Mouse (Mus musculus) adrenal gland, postnatal 0 days (tissue): ENCODE results near the gene Chka. TPM values are rescaled to one million over a fixed set of nuclear protein-coding genes. Genes with fewer than 3 reads are reported as not detected.

ENCODE experiments used
- polyA plus RNA-seq: library from polyadenylated mRNA; unstranded; fragments of >200 nt; fragmentation: Nextera tagmentation; extraction: Ambion mirVana; gene quantifications from 2 replicates; pipeline ENCODE4 v1.2.1, GENCODE M21; 2015

The Chka gene
- polyA plus RNA-seq: 22.5 and 45.6 TPM in 2 replicates

DNA sequence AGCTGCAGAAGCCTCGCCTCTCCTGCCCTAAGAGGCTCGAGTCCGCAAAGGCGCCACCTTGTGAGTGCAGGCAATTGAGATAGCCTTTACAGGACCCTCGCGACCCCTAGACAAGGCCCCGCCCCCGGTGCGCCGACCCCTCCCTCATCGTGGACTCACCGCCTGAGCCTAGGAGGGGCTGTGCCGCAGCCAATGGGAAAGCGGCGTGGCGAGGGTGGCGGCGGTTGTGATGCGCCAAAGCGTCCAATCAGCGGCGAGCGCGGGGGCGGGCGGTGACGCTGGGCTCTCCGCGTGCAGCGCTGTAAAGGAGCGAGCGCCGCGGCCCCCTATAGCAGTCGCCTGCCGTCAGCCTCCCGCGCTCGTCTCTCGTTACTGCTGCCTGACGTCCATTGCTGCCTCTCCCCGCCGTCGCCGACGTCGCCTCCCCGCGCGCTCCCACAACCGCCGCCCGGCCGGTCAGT is at the start of gene Chka:
Gene Chka, plus strand, starts transcription at position 272 of the 461 bp plus-strand sequence.

DNA sequence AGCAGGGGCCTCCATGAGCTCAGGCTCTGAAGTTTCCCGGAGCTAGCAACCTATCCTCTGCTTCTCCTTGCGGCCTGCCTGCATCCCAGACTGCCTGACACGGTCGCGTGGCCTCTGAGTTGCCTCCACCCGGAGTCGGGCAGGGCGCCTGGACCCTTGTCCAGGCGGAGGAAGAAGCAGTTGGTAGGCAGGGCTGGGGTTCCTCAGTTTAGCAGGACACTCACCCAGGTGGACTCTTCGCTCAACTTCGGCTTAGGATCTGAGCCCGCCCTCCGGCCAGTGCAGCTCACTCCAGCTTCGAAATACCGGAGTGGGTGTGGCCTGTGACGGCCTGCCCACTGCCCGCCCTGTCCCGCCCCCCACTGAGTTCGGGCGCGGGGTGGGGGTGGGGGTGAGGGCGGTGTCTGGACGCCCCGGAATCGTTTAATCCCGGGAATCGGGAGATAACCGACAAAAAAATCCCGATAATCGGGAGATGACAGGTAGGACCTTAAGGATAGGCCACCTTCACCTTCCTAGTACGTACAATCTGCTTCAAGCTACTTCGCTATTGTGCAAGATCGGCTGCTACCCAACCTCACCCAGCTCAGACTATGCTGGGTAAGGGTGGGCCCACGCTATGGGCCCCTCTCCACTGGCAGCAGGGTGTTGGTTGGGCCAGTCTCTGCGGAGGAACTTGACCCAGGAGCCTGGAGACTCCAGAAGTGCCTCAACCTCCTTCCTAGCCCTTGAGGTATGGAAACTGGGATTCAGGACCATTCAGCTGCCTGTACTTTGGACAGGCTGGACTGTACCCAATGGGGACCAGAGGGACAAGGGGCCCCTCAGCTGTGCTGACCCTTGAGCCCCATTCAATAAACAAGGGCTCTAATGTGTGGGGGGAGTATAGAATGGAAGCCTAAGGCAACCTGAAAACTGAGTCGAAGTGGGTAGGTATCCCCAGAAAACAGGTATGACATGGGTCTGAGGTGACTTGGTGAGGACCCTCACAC is 55.5 kb downstream of the Chka start, which contains the start of gene Tcirg1:
Gene Tcirg1, minus strand, starts transcription at position 339 of the 992 bp plus-strand sequence.

DNA sequence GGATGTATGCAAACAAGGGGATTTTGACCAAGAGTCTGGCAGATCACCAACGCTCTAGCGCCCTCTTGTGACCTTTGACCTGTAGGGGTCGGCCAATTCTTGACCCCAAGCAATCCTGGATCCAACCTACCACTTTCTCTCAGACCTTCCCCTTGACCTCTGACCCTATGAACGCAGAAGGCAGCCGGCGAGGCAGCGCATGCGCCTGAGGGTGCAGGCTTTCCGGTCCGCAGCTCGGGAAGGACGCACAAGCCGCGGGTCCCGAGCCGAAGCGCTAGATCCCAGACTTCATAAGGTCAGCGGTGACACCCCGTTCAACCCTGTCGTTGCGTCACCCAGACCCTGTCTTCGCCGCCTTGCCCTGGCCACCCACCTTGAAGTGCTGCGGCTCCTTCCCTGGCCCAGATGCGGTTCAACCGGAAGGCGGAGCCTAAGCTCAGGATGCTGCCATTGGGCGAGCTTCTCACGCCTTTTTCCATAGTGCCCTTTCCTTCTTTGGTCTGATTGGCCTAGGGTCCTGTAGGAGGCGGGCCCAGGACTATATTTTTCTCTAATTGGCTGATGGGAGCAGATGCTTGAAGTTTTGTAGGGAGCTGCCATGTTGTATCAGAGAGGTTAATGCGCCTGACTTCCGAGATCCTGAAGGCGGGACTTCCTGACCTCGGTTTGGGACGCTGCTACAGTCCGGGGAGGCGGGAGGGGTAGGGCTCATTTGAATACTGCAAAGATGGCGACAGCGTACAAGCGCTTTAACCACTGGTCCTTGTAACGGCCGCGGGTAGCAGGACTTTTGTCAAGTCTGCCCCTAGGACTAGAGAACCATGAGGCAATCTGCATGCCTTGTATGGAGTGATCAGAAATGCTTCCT is 61.0 kb downstream of the Chka start, which contains the start of gene Ndufs8:
Gene Ndufs8, minus strand, starts transcription at position 438 of the 868 bp plus-strand sequence.

DNA sequence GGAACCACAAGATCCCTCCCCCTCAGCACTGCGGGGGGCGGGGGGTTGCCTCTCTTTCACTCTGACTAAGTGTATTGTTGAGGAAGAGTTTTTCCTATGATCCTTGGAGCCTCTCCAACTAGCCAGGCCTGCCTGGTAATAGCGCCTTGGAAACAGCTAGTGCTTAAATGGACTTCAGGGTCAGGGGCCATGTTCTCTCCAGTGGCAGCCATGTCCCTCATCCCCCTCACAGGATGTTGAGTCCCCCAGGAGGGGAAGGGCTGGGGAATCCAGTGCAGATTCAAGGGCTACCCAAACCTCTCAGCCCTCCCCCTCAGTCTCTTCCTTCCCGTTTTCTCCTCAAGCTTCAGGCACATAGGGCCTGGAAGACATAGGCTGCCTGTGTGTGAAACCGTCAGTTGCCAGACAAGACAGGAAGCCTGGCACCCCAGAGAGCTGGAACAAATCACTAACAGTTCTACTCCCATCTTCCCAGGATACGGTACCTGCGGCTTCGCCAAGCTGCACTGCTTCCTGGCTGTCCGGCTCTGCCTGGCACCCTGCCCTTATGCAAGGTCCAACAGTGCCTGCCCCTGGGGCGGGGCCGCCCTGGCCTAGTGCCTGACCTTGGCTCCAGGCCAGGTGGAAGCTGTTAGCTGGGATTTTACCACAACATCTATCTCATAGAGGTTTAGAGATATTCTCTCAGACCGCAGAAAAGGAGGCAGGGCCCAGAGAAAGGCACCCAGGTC is 77.8 kb downstream of the Chka start, which contains the start of gene Aldh3b1:
Gene Aldh3b1, minus strand, starts transcription at position 598 of the 731 bp plus-strand sequence.

DNA sequence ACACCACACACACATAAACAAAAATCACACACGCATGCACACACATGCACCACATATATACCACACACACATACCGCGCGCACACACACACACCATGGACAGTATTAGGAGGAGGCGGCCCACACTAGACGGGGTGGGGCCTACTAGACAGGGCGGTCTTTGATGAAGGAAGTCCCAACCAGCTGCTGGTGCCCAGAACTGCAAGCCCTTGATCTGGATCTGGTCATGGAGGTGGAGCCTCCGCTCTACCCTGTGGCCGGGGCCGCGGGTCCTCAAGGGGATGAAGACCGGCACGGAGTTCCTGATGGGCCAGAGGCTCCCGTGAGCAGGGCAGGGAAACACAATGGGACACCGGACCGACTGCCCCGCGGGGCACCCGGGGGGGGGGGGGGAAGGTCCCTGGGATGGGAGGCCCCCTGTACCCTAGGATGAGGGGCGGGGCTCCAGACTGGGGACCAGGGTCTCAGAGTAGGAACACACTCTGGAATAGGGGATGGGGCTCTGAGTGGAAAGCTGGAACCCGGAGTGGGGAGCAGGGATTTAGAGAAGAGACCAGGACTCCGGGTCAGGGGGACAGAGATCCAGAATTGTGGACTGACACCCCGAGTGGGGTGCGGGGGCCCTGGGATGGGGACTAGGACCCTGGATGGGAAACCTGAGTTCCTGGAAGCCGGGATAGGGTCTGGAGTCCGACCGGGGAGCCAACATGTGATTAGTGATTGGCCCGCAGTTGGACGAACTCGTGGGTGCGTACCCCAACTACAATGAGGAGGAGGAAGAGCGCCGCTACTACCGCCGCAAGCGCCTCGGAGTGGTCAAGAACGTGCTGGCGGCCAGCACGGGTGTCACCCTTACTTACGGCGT is 83.7 kb downstream of the Chka start, which contains the start of gene Unc93b1:
Gene Unc93b1, plus strand, starts transcription at position 155 of the 864 bp plus-strand sequence.

Other genes starting within 250 kb of the Chka start
- 2.4 and 4.7 TPM in 2 replicates for gene Lrp5, start 165.2 kb upstream of the Chka start, polyA plus RNA-seq
- 20.3 and 22.3 TPM in 2 replicates for gene 1810055G02Rik, start 143.5 kb upstream of the Chka start, polyA plus RNA-seq
- gene Kmt5b, start 84.4 kb upstream of the Chka start, polyA plus RNA-seq: 15.8 and 22.3 TPM in 2 replicates
- 25.1 and 40.7 TPM in 2 replicates for gene Tcirg1, start 55.4 kb downstream of the Chka start, polyA plus RNA-seq
- gene Ndufs8, start 61.0 kb downstream of the Chka start, polyA plus RNA-seq: 485 and 531 TPM in 2 replicates
- gene Aldh3b1, start 78.0 kb downstream of the Chka start, polyA plus RNA-seq: 81.3 and 172 TPM in 2 replicates
- 35.9 and 57.3 TPM in 2 replicates for gene Unc93b1, start 83.4 kb downstream of the Chka start, polyA plus RNA-seq
- 0.09 TPM in 1 of 2 replicates, not detected in the other for gene Aldh3b3, start 106.9 kb downstream of the Chka start, polyA plus RNA-seq
- gene Aldh3b2, start 120.6 kb downstream of the Chka start, polyA plus RNA-seq: 0.28 and 0.51 TPM in 2 replicates
- gene Acy3, start 134.8 kb downstream of the Chka start, polyA plus RNA-seq: 19.0 and 38.9 TPM in 2 replicates
- not detected in 2 replicates for gene Tbx10, start 141.0 kb downstream of the Chka start, polyA plus RNA-seq
- 47.5 and 51.7 TPM in 2 replicates for gene Nudt8, start 148.8 kb downstream of the Chka start, polyA plus RNA-seq
- 0.63 and 1.1 TPM in 2 replicates for gene Gm49405, start 148.9 kb downstream of the Chka start, polyA plus RNA-seq
- 1.3 and 1.9 TPM in 2 replicates for gene Doc2g, start 151.5 kb downstream of the Chka start, polyA plus RNA-seq
- 157 and 202 TPM in 2 replicates for gene Ndufv1, start 161.0 kb downstream of the Chka start, polyA plus RNA-seq
- 407 and 489 TPM in 2 replicates for gene Gstp1, start 186.2 kb downstream of the Chka start, polyA plus RNA-seq
- gene Gstp2, start 194.2 kb downstream of the Chka start, polyA plus RNA-seq: 6.0 and 9.7 TPM in 2 replicates
- 3.0 and 3.5 TPM in 2 replicates for gene Gstp3, start 207.8 kb downstream of the Chka start, polyA plus RNA-seq
- gene Cabp2, start 229.8 kb downstream of the Chka start, polyA plus RNA-seq: not detected in 2 replicates
- gene Cdk2ap2, start 245.4 kb downstream of the Chka start, polyA plus RNA-seq: 66.6 and 102 TPM in 2 replicates
- 12.9 and 14.0 TPM in 2 replicates for gene Pitpnm1, start 248.2 kb downstream of the Chka start, polyA plus RNA-seq